Mouse (Mus musculus) liver, embryonic 16.5 days (tissue): Measurements from ENCODE around the gene Ppp2r5b. TPM values are rescaled to one million over a fixed set of nuclear protein-coding genes. Genes with fewer than 3 reads are reported as not detected.

Experiments used
- ATAC-seq: fragments of 200-750 bp; cut with Nextera tagmentation; 2 replicates; pipeline ENCODE4 v1.8.0; 2017; ENCODE audit warnings: low read depth, mild to moderate bottlenecking, moderate number of reproducible peaks, moderate library complexity
- H3K27ac ChIP-seq: fragments of 300-500 bp; sonication (generic); 2 replicates; pipeline ENCODE4 v1.5.1; 2014; ENCODE audit warnings: mild to moderate bottlenecking, low read length
- H3K27me3 ChIP-seq: fragments of 300-500 bp; sonication (generic); 2 replicates; pipeline ENCODE4 v1.6.1; 2014; ENCODE audit warnings: low read depth, low read length, mixed read lengths; ENCODE audit not compliant: control insufficient read depth, insufficient read depth
- H3K36me3 ChIP-seq: fragments of 300-500 bp; sonication (generic); 2 replicates; pipeline ENCODE4 v1.6.1; 2014; ENCODE audit warnings: mild to moderate bottlenecking; ENCODE audit not compliant: control insufficient read depth, insufficient read depth
- H3K4me1 ChIP-seq: fragments of 300-500 bp; sonication (generic); 2 replicates; pipeline ENCODE4 v1.6.1; 2014; ENCODE audit warnings: low read depth, low read length, mixed read lengths; ENCODE audit not compliant: control insufficient read depth
- H3K4me2 ChIP-seq: fragments of 300-500 bp; sonication (generic); 2 replicates; pipeline ENCODE4 v1.6.1; 2014; ENCODE audit warnings: low read depth, low read length, mixed read lengths
- H3K4me3 ChIP-seq: fragments of 300-500 bp; sonication (generic); 2 replicates; pipeline ENCODE4 v1.5.1; 2014; ENCODE audit warnings: low read depth, mild to moderate bottlenecking, low read length
- H3K9ac ChIP-seq: fragments of 300-500 bp; sonication (generic); 2 replicates; pipeline ENCODE4 v1.6.1; 2014; ENCODE audit warnings: low read depth, low read length
- H3K9me3 ChIP-seq: fragments of 300-500 bp; sonication (generic); replicated peaks from 2 replicates; pipeline ENCODE4 v1.6.1; 2016; ENCODE audit warnings: low read length; ENCODE audit not compliant: control insufficient read depth
- WGBS: fragments of 180-500 bp; shearing (Covaris S2); extraction: QIAGEN DNeasy Blood & Tissue Kit; methylation state at CpG from one replicate; pipeline ENCODE4 v1.1.7; 2014; ENCODE audit not compliant: insufficient replicate concordance; 5-methylcytosine and 5-hydroxymethylcytosine counted together
- polyA plus RNA-seq: library from polyadenylated mRNA; unstranded; fragments of >200 nt; fragmentation: Nextera tagmentation; extraction: Ambion mirVana; gene quantifications from 2 replicates; pipeline ENCODE4 v1.2.1, GENCODE M21; 2015

Ppp2r5b gene
- 3.5 and 3.7 TPM in 2 replicates for polyA plus RNA-seq

DNA sequence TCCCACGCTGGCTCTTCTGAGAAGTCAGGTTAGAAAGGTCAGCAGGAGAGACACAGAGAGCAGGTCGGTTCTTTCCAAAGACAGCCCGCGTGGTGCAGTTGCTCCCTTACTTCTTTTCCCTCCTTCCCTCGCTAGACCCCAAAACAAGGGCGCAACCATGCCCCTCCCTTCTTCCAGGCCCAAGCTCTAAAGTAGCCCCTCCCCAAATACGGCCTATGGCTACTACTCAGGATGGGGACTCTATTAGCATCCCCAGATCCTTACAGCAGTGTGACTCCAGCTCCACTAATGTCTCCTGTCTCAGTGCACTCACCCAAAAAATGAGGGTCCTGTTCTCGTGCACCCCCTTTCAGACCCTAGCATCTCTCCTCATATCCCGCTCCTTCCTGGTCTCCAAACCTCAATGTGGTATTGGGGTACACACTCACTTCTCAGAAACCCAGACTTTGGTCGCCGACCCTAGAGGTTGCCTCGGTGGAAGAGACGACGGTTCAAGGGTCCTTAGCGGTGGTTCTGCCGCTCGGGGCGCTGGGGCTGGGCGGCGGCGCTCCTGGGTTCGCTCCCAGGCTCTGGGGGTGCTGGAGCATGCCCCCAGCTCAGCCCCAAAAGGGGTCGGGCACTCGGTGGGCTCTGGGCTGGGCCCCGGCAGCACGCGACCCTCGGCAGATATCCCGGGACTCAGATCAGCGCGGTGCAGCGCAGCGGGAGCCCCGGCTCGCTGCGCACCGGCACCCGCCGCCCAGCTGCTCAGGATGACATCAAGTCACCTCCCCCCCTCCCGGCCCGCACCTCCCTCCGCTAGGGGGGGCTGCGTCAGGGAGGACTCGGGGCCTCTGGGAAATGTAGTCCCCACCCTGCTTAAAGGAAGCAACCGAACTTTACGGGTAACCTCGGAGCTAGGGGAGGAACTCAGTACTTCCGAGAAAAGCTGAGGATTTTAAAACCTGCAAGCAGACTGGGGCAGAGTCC lies at the start of gene Ppp2r5b:
TSS of gene Ppp2r5b (minus strand) at position 789 of the 969 bp plus-strand sequence.
- peak within 1 kb of the TSS; percentile 71 for H3K4me3 ChIP-seq
- peak within 1 kb of the TSS; percentile 79 for H3K9ac ChIP-seq
- no peaks in the 10 kb centered on the region for H3K36me3 ChIP-seq
- no peaks in the 10 kb centered on the region for H3K27me3 ChIP-seq
- H3K9me3 ChIP-seq, result no peaks in the 10 kb centered on the region
- peak within 1 kb of the TSS; percentile 97 for H3K4me2 ChIP-seq
- 8% methylated on average over 48 of the region's 48 CpGs for WGBS
- ATAC-seq, result peak; percentile 90
- peaks cover 38% of the 10 kb centered on the region for H3K4me1 ChIP-seq
- peak within 1 kb of the TSS; percentile 97 for H3K27ac ChIP-seq

DNA sequence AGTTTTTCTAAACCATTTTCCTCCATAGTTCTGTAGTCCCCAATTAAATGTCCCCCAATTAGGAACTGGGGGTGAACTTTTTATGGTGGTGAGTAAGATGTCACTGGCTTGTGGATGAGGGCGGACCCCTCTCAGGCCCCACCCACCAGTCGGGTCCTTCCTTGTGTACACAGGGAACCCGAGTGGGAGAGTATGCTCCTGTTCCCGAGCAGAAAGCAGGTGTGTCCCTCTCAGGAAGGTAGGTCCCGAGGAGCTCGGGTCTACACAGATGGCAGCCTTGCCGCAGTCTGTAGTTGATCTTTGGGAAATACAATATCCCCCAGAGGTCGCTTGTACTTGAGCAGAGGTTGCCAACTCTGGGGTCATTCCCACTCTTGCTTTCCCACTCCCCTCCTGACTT lies 49.6 kb upstream of the Ppp2r5b start:
- 29% methylated on average over 8 of the region's 8 CpGs for WGBS
- no peak overlapping the region for H3K4me3 ChIP-seq
- peak; percentile 22; the same call in 1 of the 2 replicates for ATAC-seq

DNA sequence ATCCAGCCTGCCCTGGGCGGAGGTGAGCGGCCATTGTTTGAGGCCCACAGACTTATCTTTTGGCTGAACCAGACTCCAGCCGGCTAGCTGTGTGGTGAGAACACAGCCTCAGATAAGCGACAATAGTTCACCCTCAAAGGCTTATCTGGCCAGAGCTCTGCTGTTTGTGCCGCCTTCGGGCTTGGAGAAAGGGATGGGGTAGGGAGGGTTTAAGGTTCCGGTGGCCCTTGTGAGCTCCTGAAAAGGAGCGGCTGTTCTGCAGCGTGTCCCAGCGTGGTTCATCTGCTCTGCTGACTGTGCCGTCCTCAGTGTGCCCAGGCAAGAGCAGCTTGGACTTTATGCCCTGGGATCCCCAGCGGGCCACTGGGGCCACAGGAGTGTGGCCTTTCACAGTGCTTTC lies 48.8 kb upstream of the Ppp2r5b start:
- Histone ChIP-seq H3K9ac (peak overlapping the region; percentile 54), H3K27me3 (no peaks in the 10 kb centered on the region), H3K9me3 (no peaks in the 10 kb centered on the region), H3K36me3 (peaks cover 21% of the 10 kb centered on the region), H3K4me1 (peaks cover 97% of the 10 kb centered on the region), H3K4me3 (peak overlapping the region; percentile 23), H3K4me2 (peak overlapping the region; percentile 56), H3K27ac (peak overlapping the region; percentile 96)
- WGBS, result 15% methylated on average over 12 of the region's 12 CpGs
- peak; percentile 73 for ATAC-seq

More for the DNA sequence above, 49.6 kb upstream of the Ppp2r5b start:
- Histone ChIP-seq H3K4me1 (peaks cover 97% of the 10 kb centered on the region), H3K36me3 (peaks cover 21% of the 10 kb centered on the region), H3K27me3 (no peaks in the 10 kb centered on the region), H3K9ac (peak overlapping the region; percentile 54), H3K27ac (peak overlapping the region; percentile 96), H3K9me3 (no peaks in the 10 kb centered on the region), H3K4me2 (peak overlapping the region; percentile 56)

DNA sequence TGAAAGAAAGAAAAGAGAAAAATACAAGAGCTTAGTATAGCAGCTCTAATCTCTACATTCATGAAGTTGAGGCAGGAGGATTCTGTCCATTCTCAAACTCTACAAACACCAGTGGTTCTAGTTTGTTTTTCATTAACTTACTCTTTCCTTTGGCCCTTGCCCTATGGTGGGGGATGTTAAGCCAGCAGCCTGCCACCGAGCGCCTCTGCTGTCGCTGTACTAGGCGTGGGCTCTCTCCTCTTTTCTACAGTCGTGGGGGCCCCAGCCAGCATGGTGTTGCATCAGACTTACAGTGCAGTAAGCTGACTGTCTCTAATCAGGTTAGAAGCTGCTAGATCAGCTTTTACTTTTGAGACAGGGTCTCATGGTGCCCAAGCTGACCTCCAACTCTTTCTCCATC lies 47.3 kb upstream of the Ppp2r5b start:
- Histone ChIP-seq H3K4me1 (peaks cover 100% of the 10 kb centered on the region), H3K4me2 (peak overlapping the region; percentile 22), H3K27me3 (no peaks in the 10 kb centered on the region), H3K4me3 (no peak overlapping the region), H3K9me3 (no peaks in the 10 kb centered on the region), H3K36me3 (peaks cover 20% of the 10 kb centered on the region), H3K9ac (peak overlapping the region; percentile 54), H3K27ac (peak overlapping the region; percentile 96)
- WGBS, result 9% methylated on average over 5 of the region's 5 CpGs
- ATAC-seq, result peak; percentile 49

DNA sequence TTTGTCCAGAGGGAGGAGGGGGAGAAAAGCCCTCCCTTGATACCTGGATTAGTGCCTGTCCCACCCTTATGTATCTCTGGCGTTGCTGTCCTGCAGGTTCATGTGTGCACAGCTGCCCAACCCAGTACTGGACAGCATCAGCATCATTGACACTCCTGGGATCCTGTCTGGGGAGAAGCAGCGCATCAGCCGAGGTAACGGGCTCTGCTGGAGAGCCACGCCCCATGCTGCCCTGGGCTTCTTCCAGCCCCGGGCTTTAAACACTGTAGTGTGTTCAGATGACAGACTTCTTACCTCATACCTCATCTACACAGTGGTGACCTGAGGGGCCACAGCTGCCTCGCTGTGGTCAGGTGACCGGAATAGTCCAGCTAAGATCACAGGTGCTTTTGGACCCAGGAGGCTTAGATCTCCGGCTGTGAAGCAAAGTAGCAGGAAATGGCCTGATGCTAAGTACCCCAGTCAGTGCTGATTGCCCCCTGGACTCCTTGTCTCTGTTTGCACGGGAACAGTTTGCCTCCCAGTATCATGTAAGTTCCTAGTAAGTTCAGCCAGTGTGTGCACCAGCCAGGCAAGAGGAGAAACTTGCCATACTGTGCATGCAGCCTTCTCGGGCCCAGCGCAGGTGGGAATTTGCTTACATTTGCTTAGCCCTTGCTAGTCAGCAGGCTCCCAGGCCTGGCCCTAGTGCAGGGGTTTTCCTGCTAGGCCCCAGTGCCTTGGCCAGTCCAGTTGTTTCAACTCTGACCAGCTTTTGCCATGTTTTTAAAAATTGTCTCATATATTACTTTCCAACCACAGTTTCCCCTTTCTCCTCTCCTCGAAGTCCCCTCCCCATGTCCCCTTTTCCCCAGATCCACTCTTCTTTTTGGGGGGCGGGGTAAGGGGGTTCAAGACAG lies 45.7 kb upstream of the Ppp2r5b start:
- no peak for ATAC-seq
- Histone ChIP-seq H3K36me3 (peaks cover 14% of the 10 kb centered on the region), H3K27me3 (no peaks in the 10 kb centered on the region), H3K9ac (no peak overlapping the region), H3K27ac (peak overlapping the region; percentile 42), H3K4me1 (peaks cover 89% of the 10 kb centered on the region), H3K9me3 (no peaks in the 10 kb centered on the region), H3K4me3 (no peak overlapping the region), H3K4me2 (no peak overlapping the region)
- WGBS, result 64% methylated on average over 14 of the region's 14 CpGs

DNA sequence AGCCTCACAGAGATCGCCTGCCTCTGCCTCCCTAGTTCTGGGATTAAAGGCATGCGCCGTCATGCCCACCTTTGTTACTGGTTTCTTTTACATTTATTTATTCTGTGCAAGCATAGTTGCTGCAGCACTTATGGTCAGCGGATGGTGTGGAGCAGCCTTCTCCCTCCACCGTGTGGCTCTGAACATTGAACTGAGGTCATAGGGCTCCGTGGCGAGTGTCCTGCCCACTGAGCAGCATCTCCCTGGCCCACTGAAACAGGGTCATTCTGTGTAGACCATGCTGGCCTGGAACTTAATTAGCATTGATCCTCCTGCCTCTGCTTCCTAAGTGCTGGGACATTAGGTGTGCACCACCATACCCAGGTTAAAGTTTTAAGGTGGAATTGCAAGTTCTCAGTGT lies 44.9 kb upstream of the Ppp2r5b start:
- no peak overlapping the region; the same call in 1 of the 2 replicates for H3K4me3 ChIP-seq
- no peaks in the 10 kb centered on the region for H3K9me3 ChIP-seq
- peaks cover 88% of the 10 kb centered on the region for H3K4me1 ChIP-seq
- H3K27me3 ChIP-seq, result no peaks in the 10 kb centered on the region
- WGBS, result 77% methylated on average over 7 of the region's 7 CpGs
- H3K4me2 ChIP-seq, result peak overlapping the region; percentile 98
- H3K27ac ChIP-seq, result peak overlapping the region; percentile 77
- ATAC-seq, result no peak
- peaks cover 14% of the 10 kb centered on the region for H3K36me3 ChIP-seq
- no peak overlapping the region for H3K9ac ChIP-seq

DNA sequence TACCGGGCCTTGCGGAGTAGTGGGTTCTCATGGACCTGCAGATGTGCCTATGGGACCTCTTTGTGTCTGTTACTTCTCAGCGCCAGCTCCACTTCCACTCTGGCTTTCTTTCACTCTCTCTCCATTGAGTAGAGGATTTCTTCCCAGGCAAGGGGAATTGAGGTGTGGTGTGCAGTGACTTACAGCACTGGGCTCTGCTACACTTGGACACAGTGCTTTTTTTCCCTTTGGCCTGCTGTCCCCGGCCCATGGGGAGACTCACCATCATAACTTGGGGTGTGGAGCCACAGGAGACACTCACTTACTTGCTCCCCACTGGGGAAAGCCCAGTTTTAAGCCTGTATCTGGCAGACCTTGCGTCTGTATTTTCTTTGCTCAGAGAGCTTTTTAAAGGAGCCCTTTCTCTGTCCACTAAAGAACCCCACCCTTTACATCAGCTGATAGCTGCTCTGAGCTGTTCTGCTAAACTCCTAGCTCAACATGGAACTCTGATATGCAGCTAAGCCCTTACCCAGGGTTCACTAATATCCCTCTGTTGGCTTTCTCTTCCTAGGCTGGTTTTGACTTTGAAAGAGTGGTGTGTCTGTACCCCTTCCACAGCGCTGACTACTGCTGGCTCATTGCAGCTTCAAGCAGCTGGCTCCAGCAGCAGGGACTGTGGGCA lies 43.9 kb upstream of the Ppp2r5b start:
- H3K4me1 ChIP-seq, result peaks cover 83% of the 10 kb centered on the region
- no peaks in the 10 kb centered on the region for H3K27me3 ChIP-seq
- H3K36me3 ChIP-seq, result peaks cover 14% of the 10 kb centered on the region
- 70% methylated on average over 6 of the region's 6 CpGs for WGBS
- H3K4me2 ChIP-seq, result peak overlapping the region; percentile 98
- peak overlapping the region; percentile 85 for H3K4me3 ChIP-seq
- no peaks in the 10 kb centered on the region for H3K9me3 ChIP-seq
- peak overlapping the region; percentile 77 for H3K27ac ChIP-seq
- peak overlapping the region; percentile 56 for H3K9ac ChIP-seq
- ATAC-seq, result no peak

DNA sequence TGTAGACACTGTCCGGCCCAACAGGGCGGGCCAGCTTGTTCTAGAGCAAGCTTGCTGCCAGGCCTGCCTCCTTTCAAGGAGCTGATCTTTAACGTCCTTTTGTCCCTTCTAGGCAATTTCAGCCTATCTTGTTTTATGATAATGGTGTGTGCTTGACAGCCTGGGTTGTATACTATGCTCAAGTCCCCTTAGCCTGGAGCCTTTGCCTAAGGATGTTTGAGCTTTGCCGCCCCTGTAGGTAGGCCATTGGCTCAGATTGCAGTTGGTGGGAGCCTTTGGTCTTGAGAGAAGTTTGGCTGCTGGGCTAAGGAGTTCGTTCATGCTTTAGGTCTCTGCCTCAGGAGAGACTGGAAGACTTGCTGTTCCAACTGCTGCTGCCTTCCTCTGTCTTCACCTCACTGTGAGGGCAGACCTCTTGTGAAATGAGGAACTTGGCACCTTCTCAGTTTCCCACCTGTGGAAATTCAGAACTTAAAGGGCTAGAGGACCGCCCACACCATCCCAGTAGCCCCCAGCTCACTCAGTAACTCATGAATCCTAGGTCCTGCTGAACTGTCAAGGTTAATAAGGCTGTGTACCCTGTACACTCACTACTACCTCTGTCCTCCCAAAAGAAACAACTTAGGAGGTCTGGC lies 42.9 kb upstream of the Ppp2r5b start:
- peaks cover 76% of the 10 kb centered on the region for H3K4me1 ChIP-seq
- peak overlapping the region; percentile 98 for H3K4me2 ChIP-seq
- 34% methylated on average over 6 of the region's 6 CpGs for WGBS

More for the DNA sequence above, 42.9 kb upstream of the Ppp2r5b start:
- no peaks in the 10 kb centered on the region for H3K9me3 ChIP-seq
- ATAC-seq, result no peak
- peaks cover 14% of the 10 kb centered on the region for H3K36me3 ChIP-seq
- peak overlapping the region; percentile 89 for H3K9ac ChIP-seq
- peak overlapping the region; percentile 85 for H3K4me3 ChIP-seq
- H3K27me3 ChIP-seq, result no peaks in the 10 kb centered on the region
- peak overlapping the region; percentile 88 for H3K27ac ChIP-seq
